Mouse (Mus musculus) MEL (cell line): ENCODE measurements at regions not wholly inside any gene's neighbourhood (a gene's known extent, or its start where the extent isn't known, plus 50 kb on each side); places are given as distances from the start of the nearest gene placed in this dataset.
"Not testable (repeated sequence)": the region's sequence is repeated elsewhere in the genome, so short reads cannot be mapped to it uniquely, and the experiment has no call there.

Experiments
- DNase-seq: peaks from one replicate; pipeline ENCODE4 v3.0.0; 2011; ENCODE audit warnings: low read depth, low spot score
- H3K27ac ChIP-seq: 2 replicates; pipeline ENCODE4 v1.5.1; 2012; ENCODE audit warnings: low read depth, mild to moderate bottlenecking, control low read depth, low read length, moderate library complexity; ENCODE audit not compliant: control insufficient read depth
- H3K27me3 ChIP-seq, 2 experiments: fragments of 150-350 bp in 1 of 2; sonication (generic) in 1 of 2; 2 replicates each; pipeline ENCODE4 v1.6.1; 2012; ENCODE audit warnings: low read length in 2 of 2, mild to moderate bottlenecking in 2 of 2, improper control_type of control experiment in 1 of 2, moderate library complexity in 1 of 2; ENCODE audit not compliant: insufficient read depth in 2 of 2, control insufficient read depth in 1 of 2
- H3K36me3 ChIP-seq, 2 experiments: 2 replicates each; pipeline ENCODE4 v1.6.1; 2012 to 2014; ENCODE audit warnings: low read length in 2 of 2, improper control_type of control experiment in 1 of 2, inconsistent platforms in 1 of 2, mild to moderate bottlenecking in 1 of 2; ENCODE audit not compliant: insufficient read depth in 2 of 2, control insufficient read depth in 1 of 2
- H3K4me1 ChIP-seq, 2 experiments: fragments of 150-350 bp in 1 of 2; sonication (generic) in 1 of 2; 2 replicates each; pipeline ENCODE4 v1.6.1; 2012; ENCODE audit warnings: low read length in 2 of 2, improper control_type of control experiment in 1 of 2, mild to moderate bottlenecking in 1 of 2; ENCODE audit not compliant: insufficient read depth in 2 of 2, control insufficient read depth in 1 of 2
- H3K4me3 ChIP-seq, 2 experiments: fragments of 150-350 bp in 1 of 2; sonication (generic) in 1 of 2; 2 replicates each; pipeline ENCODE4 v1.5.1; 2012; ENCODE audit warnings: low read depth in 2 of 2, low read length in 2 of 2, mild to moderate bottlenecking in 2 of 2, moderate library complexity in 2 of 2, control low read depth in 1 of 2, improper control_type of control experiment in 1 of 2; ENCODE audit not compliant: control insufficient read depth in 1 of 2, insufficient read depth in 1 of 2
- H3K79me2 ChIP-seq: 2 replicates; pipeline ENCODE4 v1.6.1; 2012; ENCODE audit warnings: mild to moderate bottlenecking, low read length, moderate library complexity; ENCODE audit not compliant: control insufficient read depth, poor library complexity, insufficient read depth
- H3K9ac ChIP-seq: 2 replicates; pipeline ENCODE4 v1.6.1; 2012; ENCODE audit warnings: low read depth, mild to moderate bottlenecking, control low read depth, low read length, moderate library complexity; ENCODE audit not compliant: control insufficient read depth, poor library complexity, severe bottlenecking
- H3K9me3 ChIP-seq: fragments of 150-350 bp; sonication (generic); replicated peaks from 2 replicates; pipeline ENCODE4 v1.6.1; 2012; ENCODE audit warnings: mild to moderate bottlenecking, low read length, improper control_type of control experiment, moderate library complexity; ENCODE audit not compliant: insufficient read depth
- CTCF ChIP-seq, 3 experiments: IDR thresholded peaks in 2 of 3; conservative IDR thresholded peaks in 1 of 3; 2 replicates each; pipeline ENCODE4 v1.5.1; 2011 to 2012; ENCODE audit warnings: low read length in 3 of 3, low read depth in 2 of 3, mild to moderate bottlenecking in 2 of 3, improper control_type of control experiment in 1 of 3, inconsistent platforms in 1 of 3, mixed read lengths in 1 of 3, moderate library complexity in 1 of 3; ENCODE audit not compliant: control insufficient read depth in 1 of 3, insufficient read depth in 1 of 3, poor library complexity in 1 of 3, severe bottlenecking in 1 of 3
- E2F4 ChIP-seq: IDR thresholded peaks from 2 replicates; pipeline ENCODE4 v1.6.1; 2011; ENCODE audit warnings: low read depth, low read length, improper control_type of control experiment, borderline replicate concordance
- ELF1 ChIP-seq: IDR thresholded peaks from 2 replicates; pipeline ENCODE4 v1.6.1; 2014; ENCODE audit warnings: low read depth, mild to moderate bottlenecking, inconsistent platforms, low read length, improper control_type of control experiment, moderate library complexity
- EP300 ChIP-seq, 2 experiments: IDR thresholded peaks; 2 replicates each; pipeline ENCODE4 v1.6.1; 2011; ENCODE audit warnings: improper control_type of control experiment in 2 of 2, low read length in 2 of 2, low read depth in 1 of 2, mild to moderate bottlenecking in 1 of 2
- MXI1 ChIP-seq: IDR thresholded peaks from 2 replicates; pipeline ENCODE4 v1.6.1; 2011; ENCODE audit warnings: mild to moderate bottlenecking, low read depth, low read length, improper control_type of control experiment
- SMC3 ChIP-seq: IDR thresholded peaks from 2 replicates; pipeline ENCODE4 v1.6.1; 2011; ENCODE audit warnings: low read depth, low read length, improper control_type of control experiment
- TBP ChIP-seq: IDR thresholded peaks from 2 replicates; pipeline ENCODE4 v1.8.0; 2011; ENCODE audit warnings: low read depth, low read length, improper control_type of control experiment
- UBTF ChIP-seq: IDR thresholded peaks from 2 replicates; pipeline ENCODE4 v1.6.1; 2012; ENCODE audit warnings: low read depth, mild to moderate bottlenecking, inconsistent platforms, low read length, improper control_type of control experiment, moderate library complexity, borderline replicate concordance; ENCODE audit not compliant: insufficient read depth
- USF2 ChIP-seq, 2 experiments: IDR thresholded peaks; 2 replicates each; pipeline ENCODE4 v1.6.1; 2011 to 2012; ENCODE audit warnings: improper control_type of control experiment in 2 of 2, low read length in 2 of 2, borderline replicate concordance in 1 of 2, inconsistent platforms in 1 of 2, low read depth in 1 of 2, mild to moderate bottlenecking in 1 of 2; ENCODE audit not compliant: insufficient read depth in 1 of 2
- ZKSCAN1 ChIP-seq: IDR thresholded peaks from 2 replicates; pipeline ENCODE4 v1.6.1; 2012; ENCODE audit warnings: low read depth, mild to moderate bottlenecking, inconsistent platforms, low read length, improper control_type of control experiment, moderate library complexity
- ZMIZ1 ChIP-seq: IDR thresholded peaks from 2 replicates; pipeline ENCODE4 v1.6.1; 2012; ENCODE audit warnings: low read depth, mild to moderate bottlenecking, inconsistent platforms, low read length, improper control_type of control experiment, moderate library complexity
- ZNF384 ChIP-seq: IDR thresholded peaks from 2 replicates; pipeline ENCODE4 v1.6.1; 2012; ENCODE audit warnings: low read depth, mild to moderate bottlenecking, inconsistent platforms, low read length, improper control_type of control experiment

- no peaks in the 10 kb centered on the region for H3K9me3 ChIP-seq
- no peaks in the 10 kb centered on the region for H3K79me2 ChIP-seq
- no peaks in the 10 kb centered on the region for H3K4me1 ChIP-seq
- H3K4me3 ChIP-seq: no peak overlapping the region
- H3K27ac ChIP-seq: no peak overlapping the region
- peak; percentile 2 for DNase-seq
- H3K27me3 ChIP-seq: no peaks in the 10 kb centered on the region
- TF ChIP-seq CTCF (IDR thresholded peaks at IDR 0.05 in 2 of 3, conservative IDR thresholded peaks at IDR 0.05 in 1 of 3; ENCODE audit: control insufficient read depth in 1 of 3, insufficient read depth in 1 of 3, low read depth in 2 of 3, low read length in 3 of 3, poor library complexity in 1 of 3, severe bottlenecking in 1 of 3) (peak in 1 of 3 experiments; percentile 16; a peak in 1 of 6 replicates), MXI1 (no peak)
- H3K9ac ChIP-seq: no peak overlapping the region
- H3K36me3 ChIP-seq: no peaks in the 10 kb centered on the region
Measured at GRCm38 (mm10) chr1:103986867-103987266, 781.5 kb upstream of the Cdh20 start.

GRCm38 (mm10) chr1:104002906-104003305 is 765.4 kb upstream of the Cdh20 start:
- not testable (repeated sequence) for H3K27ac ChIP-seq, H3K9ac ChIP-seq, H3K36me3 ChIP-seq, H3K4me1 ChIP-seq, DNase-seq, H3K4me3 ChIP-seq, H3K27me3 ChIP-seq, H3K9me3 ChIP-seq, H3K79me2 ChIP-seq

- H3K79me2 ChIP-seq: no peaks in the 10 kb centered on the region
- H3K9ac ChIP-seq: no peak overlapping the region
- no peaks in the 10 kb centered on the region for H3K27me3 ChIP-seq
- no peaks in the 10 kb centered on the region for H3K36me3 ChIP-seq
- H3K27ac ChIP-seq: no peak overlapping the region
- no peak for DNase-seq
- no peak overlapping the region for H3K4me3 ChIP-seq
- TF ChIP-seq UBTF (no peak), USF2 (IDR thresholded peaks at IDR 0.05; ENCODE audit: borderline replicate concordance in 1 of 2, insufficient read depth in 1 of 2, low read depth in 1 of 2, low read length in 2 of 2) (no peak), ZNF384 (no peak), ZKSCAN1 (no peak), EP300 (IDR thresholded peaks at IDR 0.05; ENCODE audit: low read depth in 1 of 2, low read length in 2 of 2) (no peak), TBP (no peak), SMC3 (no peak), ELF1 (no peak), ZMIZ1 (no peak), E2F4 (no peak)
- no peaks in the 10 kb centered on the region for H3K4me1 ChIP-seq
- H3K9me3 ChIP-seq: no peaks in the 10 kb centered on the region
Measured at GRCm38 (mm10) chr1:104029670-104030069, 738.7 kb upstream of the Cdh20 start.
